Mouse (Mus musculus): ENCODE measurements around the gene Csnk2a2. TPM values are rescaled to one million over a fixed set of nuclear protein-coding genes. Genes with fewer than 3 reads are reported as not detected.

Gene Csnk2a2
- polyA plus RNA-seq, 1 experiment from 2014 or later = 12.9 TPM

- under 1% methylated on average over 25 of the region's 25 CpGs for WGBS
- Histone ChIP-seq H3K4me2 (replicated peaks) (peak overlapping the region; percentile 89), H3K9me3 (replicated peaks) (no peaks in the 10 kb centered on the region), H3K27me3 (no peaks in the 10 kb centered on the region), H3K4me3 (peak overlapping the region; percentile 90), H3K4me1 (peaks cover 45% of the 10 kb centered on the region), H3K9ac (peak overlapping the region; percentile 93), H3K36me3 (no peaks in the 10 kb centered on the region), H3K27ac (peak overlapping the region; percentile 91)
- ATAC-seq (ENCODE audit: low FRiP score) = peak; percentile 41
Measured at GRCm38 (mm10) chr8:95434233-95434632, 55.6 kb downstream of the Csnk2a2 start.

GRCm38 (mm10) chr8:95433124-95433523 lies 56.7 kb downstream of the Csnk2a2 start:
- Histone ChIP-seq H3K9ac (peak overlapping the region; percentile 93), H3K27me3 (no peaks in the 10 kb centered on the region), H3K4me2 (replicated peaks) (peak overlapping the region; percentile 89), H3K4me1 (peaks cover 54% of the 10 kb centered on the region), H3K4me3 (peak overlapping the region; percentile 90), H3K27ac (no peak overlapping the region), H3K36me3 (no peaks in the 10 kb centered on the region), H3K9me3 (replicated peaks) (no peaks in the 10 kb centered on the region)
- ATAC-seq (ENCODE audit: low FRiP score) = no peak
- WGBS = 77% methylated on average over 4 of the region's 4 CpGs

GRCm38 (mm10) chr8:95432471-95432870 lies 57.4 kb downstream of the Csnk2a2 start:
- Histone ChIP-seq H3K9ac (no peak overlapping the region), H3K36me3 (no peaks in the 10 kb centered on the region), H3K4me2 (replicated peaks) (peak overlapping the region; percentile 89), H3K27ac (no peak overlapping the region), H3K4me3 (no peak overlapping the region), H3K4me1 (peaks cover 60% of the 10 kb centered on the region), H3K27me3 (no peaks in the 10 kb centered on the region), H3K9me3 (replicated peaks) (no peaks in the 10 kb centered on the region)
- ATAC-seq (ENCODE audit: low FRiP score) = no peak
- 82% methylated on average over 3 of the region's 3 CpGs for WGBS

- no peaks in the 10 kb centered on the region for H3K36me3 ChIP-seq
- H3K27ac ChIP-seq = peak overlapping the region; percentile 81
- no peaks in the 10 kb centered on the region for H3K27me3 ChIP-seq
- H3K4me1 ChIP-seq = peaks cover 70% of the 10 kb centered on the region
- WGBS = 16% methylated on average over 3 of the region's 3 CpGs
- peak; percentile 47 for ATAC-seq (ENCODE audit: low FRiP score)
- no peak overlapping the region for H3K4me3 ChIP-seq
- H3K4me2 ChIP-seq (replicated peaks) = peak overlapping the region; percentile 34
- no peaks in the 10 kb centered on the region for H3K9me3 ChIP-seq (replicated peaks)
- H3K9ac ChIP-seq = no peak overlapping the region; the same call in 1 of the 2 replicates
Measured at GRCm38 (mm10) chr8:95429945-95430344, 59.9 kb downstream of the Csnk2a2 start.

GRCm38 (mm10) chr8:95427594-95428535 lies 62.0 kb downstream of the Csnk2a2 start:
- peaks cover 58% of the 10 kb centered on the region for H3K4me1 ChIP-seq
- peak overlapping the region; percentile 81 for H3K27ac ChIP-seq
- no peak overlapping the region for H3K4me3 ChIP-seq
- H3K9ac ChIP-seq = peak overlapping the region; percentile 27; the same call in 1 of the 2 replicates
- H3K9me3 ChIP-seq (replicated peaks) = no peaks in the 10 kb centered on the region
- 42% methylated on average over 12 of the region's 12 CpGs for WGBS
- peak; percentile 58 for ATAC-seq (ENCODE audit: low FRiP score)
- H3K4me2 ChIP-seq (replicated peaks) = peak overlapping the region; percentile 24
- 0 out of 2 replicates have a peak, but pooled peaks cover 1% of the 10 kb centered on the region for H3K36me3 ChIP-seq
- H3K27me3 ChIP-seq = no peaks in the 10 kb centered on the region

- peak; percentile 73 for ATAC-seq (ENCODE audit: low FRiP score)
- H3K9me3 ChIP-seq (replicated peaks) = no peaks in the 10 kb centered on the region
- H3K36me3 ChIP-seq = peaks cover 11% of the 10 kb centered on the region
- no peak overlapping the region for H3K4me3 ChIP-seq
- no peak overlapping the region for H3K4me2 ChIP-seq (replicated peaks)
- no peak overlapping the region for H3K9ac ChIP-seq
- no peaks in the 10 kb centered on the region for H3K27me3 ChIP-seq
- WGBS = 71% methylated on average over 2 of the region's 2 CpGs
- H3K4me1 ChIP-seq = peaks cover 48% of the 10 kb centered on the region
- H3K27ac ChIP-seq = peak overlapping the region; percentile 81
Measured at GRCm38 (mm10) chr8:95426781-95427281, 63.0 kb downstream of the Csnk2a2 start.

GRCm38 (mm10) chr8:95424682-95425081 lies 65.2 kb downstream of the Csnk2a2 start:
- H3K27me3 ChIP-seq = no peaks in the 10 kb centered on the region
- no peak overlapping the region for H3K9ac ChIP-seq
- no peaks in the 10 kb centered on the region for H3K9me3 ChIP-seq (replicated peaks)
- no peak overlapping the region for H3K27ac ChIP-seq
- no peak for ATAC-seq (ENCODE audit: low FRiP score)
- peaks cover 32% of the 10 kb centered on the region for H3K36me3 ChIP-seq
- 95% methylated on average over 7 of the region's 7 CpGs for WGBS
- no peak overlapping the region for H3K4me3 ChIP-seq
- no peak overlapping the region for H3K4me2 ChIP-seq (replicated peaks)
- H3K4me1 ChIP-seq = peaks cover 30% of the 10 kb centered on the region

GRCm38 (mm10) chr8:95422193-95422810 lies 67.5 kb downstream of the Csnk2a2 start:
- H3K4me1 ChIP-seq = peaks cover 9% of the 10 kb centered on the region
- H3K36me3 ChIP-seq = peaks cover 40% of the 10 kb centered on the region
- no peak overlapping the region for H3K4me2 ChIP-seq (replicated peaks)
- no peak overlapping the region for H3K27ac ChIP-seq
- no peak for ATAC-seq (ENCODE audit: low FRiP score)
- no peak overlapping the region for H3K9ac ChIP-seq
- H3K27me3 ChIP-seq = no peaks in the 10 kb centered on the region
- H3K9me3 ChIP-seq (replicated peaks) = no peaks in the 10 kb centered on the region
- 93% methylated on average over 14 of the region's 14 CpGs for WGBS
- H3K4me3 ChIP-seq = no peak overlapping the region

GRCm38 (mm10) chr8:95411309-95411972 lies 78.4 kb downstream of the Csnk2a2 start:
- Histone ChIP-seq H3K27me3 (no peaks in the 10 kb centered on the region), H3K4me3 (no peak overlapping the region), H3K4me1 (peaks cover 5% of the 10 kb centered on the region), H3K9me3 (replicated peaks) (0 out of 2 replicates have a peak, but pooled peaks cover 3% of the 10 kb centered on the region), H3K36me3 (no peaks in the 10 kb centered on the region), H3K4me2 (replicated peaks) (no peak overlapping the region), H3K27ac (no peak overlapping the region), H3K9ac (no peak overlapping the region)
- 52% methylated on average over 10 of the region's 10 CpGs for WGBS
- ATAC-seq (ENCODE audit: low FRiP score) = no peak

- H3K4me3 ChIP-seq = no peak overlapping the region
- no peak for ATAC-seq (ENCODE audit: low FRiP score)
- no peak overlapping the region for H3K4me2 ChIP-seq (replicated peaks)
- no peaks in the 10 kb centered on the region for H3K36me3 ChIP-seq
- H3K27ac ChIP-seq = no peak overlapping the region
- 80% methylated on average over 5 of the region's 5 CpGs for WGBS
- H3K9me3 ChIP-seq (replicated peaks) = 0 out of 2 replicates have a peak, but pooled peaks cover 3% of the 10 kb centered on the region
- H3K27me3 ChIP-seq = no peaks in the 10 kb centered on the region
- peaks cover 5% of the 10 kb centered on the region for H3K4me1 ChIP-seq
- no peak overlapping the region for H3K9ac ChIP-seq
Measured at GRCm38 (mm10) chr8:95409518-95409917, 80.3 kb downstream of the Csnk2a2 start.

- Histone ChIP-seq H3K4me1 (peaks cover 9% of the 10 kb centered on the region), H3K27ac (no peak overlapping the region), H3K27me3 (no peaks in the 10 kb centered on the region), H3K9ac (no peak overlapping the region), H3K4me3 (no peak overlapping the region), H3K4me2 (replicated peaks) (no peak overlapping the region), H3K36me3 (no peaks in the 10 kb centered on the region), H3K9me3 (replicated peaks) (no peaks in the 10 kb centered on the region)
- 76% methylated on average over 7 of the region's 7 CpGs for WGBS
- no peak for ATAC-seq (ENCODE audit: low FRiP score)
Measured at GRCm38 (mm10) chr8:95401091-95401490, 88.7 kb downstream of the Csnk2a2 start.

- peak; percentile 19; the same call in 1 of the 2 replicates for ATAC-seq (ENCODE audit: low FRiP score)
- H3K9ac ChIP-seq = no peak overlapping the region
- H3K4me1 ChIP-seq = peaks cover 14% of the 10 kb centered on the region
- H3K4me3 ChIP-seq = no peak overlapping the region
- H3K36me3 ChIP-seq = no peaks in the 10 kb centered on the region
- H3K4me2 ChIP-seq (replicated peaks) = no peak overlapping the region
- H3K27me3 ChIP-seq = no peaks in the 10 kb centered on the region
- H3K9me3 ChIP-seq (replicated peaks) = no peaks in the 10 kb centered on the region
- 76% methylated on average over 9 of the region's 9 CpGs for WGBS
- H3K27ac ChIP-seq = no peak overlapping the region
Measured at GRCm38 (mm10) chr8:95399131-95399530, 90.7 kb downstream of the Csnk2a2 start.
